Mouse (Mus musculus): ENCODE measurements around the gene Fgfr2.
A peak's percentile ranks its signal among the peaks of the same experiment; 100 is the strongest.

Fgfr2 gene

GRCm38 (mm10) chr7:132344606-132345005, 778.5 kb downstream of the Fgfr2 start:
- no peak for DNase-seq (ENCODE audit: low read depth, low spot score)

- no peak for DNase-seq (ENCODE audit: low read depth, low spot score)
These were observed 779.2 kb downstream of the Fgfr2 start for GRCm38 (mm10) chr7:132343900-132344299.

GRCm38 (mm10) chr7:132343146-132343545, 780.0 kb downstream of the Fgfr2 start:
- DNase-seq (ENCODE audit: low read depth, low spot score), result peak; percentile 59

GRCm38 (mm10) chr7:132339041-132339839, 783.9 kb downstream of the Fgfr2 start:
- no peak for DNase-seq (ENCODE audit: low read depth, low spot score)

GRCm38 (mm10) chr7:132338350-132338749, 784.8 kb downstream of the Fgfr2 start:
- DNase-seq (ENCODE audit: low read depth, low spot score), result no peak

- DNase-seq (ENCODE audit: low read depth, low spot score), result no peak
These were observed 785.8 kb downstream of the Fgfr2 start for GRCm38 (mm10) chr7:132337268-132337917.

- DNase-seq (ENCODE audit: low read depth, low spot score), result no peak
These were observed 786.4 kb downstream of the Fgfr2 start for GRCm38 (mm10) chr7:132336781-132337180.

GRCm38 (mm10) chr7:132335367-132335766, 787.8 kb downstream of the Fgfr2 start:
- DNase-seq (ENCODE audit: low read depth, low spot score), result no peak

- DNase-seq (ENCODE audit: low read depth, low spot score), result no peak
These were observed 790.1 kb downstream of the Fgfr2 start for GRCm38 (mm10) chr7:132333078-132333477.

GRCm38 (mm10) chr7:132332176-132332575, 791.0 kb downstream of the Fgfr2 start:
- DNase-seq (ENCODE audit: low read depth, low spot score), result no peak

GRCm38 (mm10) chr7:132330179-132330578, 793.0 kb downstream of the Fgfr2 start:
- DNase-seq (ENCODE audit: low read depth, low spot score), result no peak

GRCm38 (mm10) chr7:132328648-132329047, 794.5 kb downstream of the Fgfr2 start:
- no peak for DNase-seq (ENCODE audit: low read depth, low spot score)

GRCm38 (mm10) chr7:132325549-132326331, 797.4 kb downstream of the Fgfr2 start:
- no peak for DNase-seq (ENCODE audit: low read depth, low spot score)

- DNase-seq (ENCODE audit: low read depth, low spot score), result no peak
These were observed 799.7 kb downstream of the Fgfr2 start for GRCm38 (mm10) chr7:132323430-132323829.

GRCm38 (mm10) chr7:132321392-132321958, 801.7 kb downstream of the Fgfr2 start:
- DNase-seq (ENCODE audit: low read depth, low spot score), result no peak

- DNase-seq (ENCODE audit: low read depth, low spot score), result peak; percentile 96
These were observed 806.1 kb downstream of the Fgfr2 start, which contains the start of gene Chst15 for GRCm38 (mm10) chr7:132317036-132317541. TSS of gene Chst15 (minus strand) at chr7:132317228.

- DNase-seq (ENCODE audit: low read depth, low spot score), result peak; percentile 76
These were observed 806.8 kb downstream of the Fgfr2 start for GRCm38 (mm10) chr7:132316101-132317035.

- peak; percentile 74 for DNase-seq (ENCODE audit: low read depth, low spot score)
These were observed 807.7 kb downstream of the Fgfr2 start for GRCm38 (mm10) chr7:132315149-132316091.

- DNase-seq (ENCODE audit: low read depth, low spot score), result peak; percentile 10
These were observed 810.8 kb downstream of the Fgfr2 start for GRCm38 (mm10) chr7:132312396-132312795.

All from ZHBTc4 (cell line).